Mouse (Mus musculus) neutrophil, adult 5-6 weeks (primary cell): ENCODE data around the gene Tcf7. TPM values are rescaled to one million over a fixed set of nuclear protein-coding genes. Genes with fewer than 3 reads are reported as not detected.
"Not testable (repeated sequence)": the region's sequence is repeated elsewhere in the genome, so short reads cannot be mapped to it uniquely, and the experiment has no call there.

Experiments
- ATAC-seq: fragments of 151-379, 151-347 bp; 2 replicates; pipeline ENCODE4 v1.8.0; 2017; ENCODE audit warnings: mild to moderate bottlenecking, moderate TSS enrichment; ENCODE audit not compliant: insufficient number of reproducible peaks, poor library complexity, low FRiP score, severe bottlenecking; ENCODE audit errors: extremely low read depth
- total RNA-seq: library from RNA; stranded (forward); fragments of 200-1000 nt; gene quantifications from 2 replicates; pipeline ENCODE4 v1.2.3, GENCODE M21; 2017

The Tcf7 gene
- total RNA-seq, 1 experiment from 2014 or later: 34.7 TPM

- ATAC-seq: no peak
These were observed 48.9 kb downstream of the Tcf7 start for GRCm38 (mm10) chr11:52233906-52234305.

GRCm38 (mm10) chr11:52233043-52233653 is 49.7 kb downstream of the Tcf7 start:
- no peak for ATAC-seq

- ATAC-seq: peak; percentile 91
These were observed 50.9 kb downstream of the Tcf7 start, which contains the start of gene Skp1a for GRCm38 (mm10) chr11:52231606-52232541. Gene Skp1a (plus strand): TSS chr11:52231995.

- ATAC-seq: no peak
These were observed 52.1 kb downstream of the Tcf7 start for GRCm38 (mm10) chr11:52230694-52231093.

GRCm38 (mm10) chr11:52228722-52229448 is 53.9 kb downstream of the Tcf7 start:
- no peak for ATAC-seq

- ATAC-seq: no peak
These were observed 55.2 kb downstream of the Tcf7 start for GRCm38 (mm10) chr11:52227466-52228226.

GRCm38 (mm10) chr11:52227053-52227452 is 55.8 kb downstream of the Tcf7 start:
- ATAC-seq: no peak

GRCm38 (mm10) chr11:52225986-52226599 is 56.7 kb downstream of the Tcf7 start:
- no peak for ATAC-seq

- peak; percentile 65 for ATAC-seq
These were observed 58.7 kb downstream of the Tcf7 start for GRCm38 (mm10) chr11:52223968-52224682.

GRCm38 (mm10) chr11:52222891-52223290 is 59.9 kb downstream of the Tcf7 start:
- no peak for ATAC-seq

GRCm38 (mm10) chr11:52221921-52222320 is 60.9 kb downstream of the Tcf7 start:
- ATAC-seq: not testable (repeated sequence)

GRCm38 (mm10) chr11:52220282-52220681 is 62.5 kb downstream of the Tcf7 start:
- peak; percentile 43; the same call in 1 of the 2 replicates for ATAC-seq

GRCm38 (mm10) chr11:52213887-52214286 is 68.9 kb downstream of the Tcf7 start, which contains the start of gene Olfr1371:
Gene Olfr1371 (minus strand): TSS chr11:52213987.
- no peak for ATAC-seq

Other genes with a start within 250 kb of the Tcf7 start
- 114 and 133 TPM in 2 replicates for gene Ppp2ca, start 184.3 kb downstream of the Tcf7 start, total RNA-seq
- not detected in 2 replicates for gene Olfr1373, start 137.5 kb downstream of the Tcf7 start, total RNA-seq
- not detected in 2 replicates for gene Olfr1371, start 69.0 kb downstream of the Tcf7 start, total RNA-seq
- gene Skp1a, start 51.0 kb downstream of the Tcf7 start, total RNA-seq: 80.5 and 92.6 TPM in 2 replicates
- 42.9 and 53.9 TPM in 2 replicates for gene Vdac1, start 77.8 kb upstream of the Tcf7 start, total RNA-seq
- gene 9530068E07Rik, start 113.4 kb upstream of the Tcf7 start, total RNA-seq: 60.3 and 71.5 TPM in 2 replicates